Mouse (Mus musculus): ENCODE data around the gene Arhgap45.

- TF ChIP-seq CTCF (IDR thresholded peaks at IDR 0.05; ENCODE audit: control insufficient read depth, insufficient read depth, insufficient read length) = no peak
- no peak for TF ChIP-seq CEBPB (IDR thresholded peaks at IDR 0.05; ENCODE audit: low read depth)
- TF ChIP-seq MAX (IDR thresholded peaks at IDR 0.05) = no peak
Observed at GRCm38 (mm10) chr10:79970415-79971182, 45.9 kb upstream of the Arhgap45 start, which contains the start of gene Grin3b.

Measured in C2C12 (cell line).